In genomic region chr6:127250874-127251670, GRCm38 (mm10) we compare ENCODE assay signal across 9 mouse cellular contexts.
DNase-seq lines count a peak whose midpoint lies in the region; ATAC-seq and TF ChIP-seq lines count a peak whose summit lies in the region.
"Had no signal": no experiment of that assay in that cellular context is flagged by ENCODE, and none has a peak within 500 bp of the region (broad histone marks: within the 10 kb centered on the region; RNA-seq: fewer than 3 reads in every experiment).

No protein-coding gene starts in this region.

- no peak for TF ChIP-seq CTCF in forebrain, postnatal 0 days (IDR thresholded peaks at IDR 0.05; ENCODE audit: low read depth)

- peaks cover 2% of the 10 kb centered on the region for H3K9me3 ChIP-seq in forebrain, embryonic 10.5 days
- H3K9me3 ChIP-seq in forebrain, postnatal 0 days (ENCODE audit: low read length) = no peaks in the 10 kb centered on the region
- H3K9me3 ChIP-seq in midbrain, embryonic 10.5 days (replicated peaks) = no peaks in the 10 kb centered on the region
- no peaks in the 10 kb centered on the region for H3K9me3 ChIP-seq in midbrain, embryonic 14.5 days (ENCODE audit: control insufficient read depth, low read length)
- H3K9me3 ChIP-seq in limb, embryonic 10.5 days (replicated peaks) = no peaks in the 10 kb centered on the region
- no peaks in the 10 kb centered on the region for H3K9me3 ChIP-seq in neural tube, embryonic 15.5 days (replicated peaks)

- WGBS in forebrain, embryonic 10.5 days = 4% methylated on average over 11 of the region's 11 CpGs
- WGBS in forebrain, postnatal 0 days = 16% methylated on average over 11 of the region's 11 CpGs
- 11% methylated on average over 11 of the region's 11 CpGs for WGBS in midbrain, embryonic 10.5 days
- WGBS in midbrain, embryonic 14.5 days = 15% methylated on average over 11 of the region's 11 CpGs
- 11% methylated on average over 11 of the region's 11 CpGs for WGBS in limb, embryonic 10.5 days
- 10% methylated on average over 11 of the region's 11 CpGs for WGBS in neural tube, embryonic 15.5 days

- H3K9ac ChIP-seq in forebrain, postnatal 0 days = no peak overlapping the region
- H3K9ac ChIP-seq in midbrain, embryonic 14.5 days (replicated peaks; ENCODE audit: low read length) = no peak overlapping the region
- 0 out of 2 replicates have a peak overlapping the region, but pooled peaks have one; percentile 17 for H3K9ac ChIP-seq in neural tube, embryonic 15.5 days (replicated peaks)

- H3K36me3 ChIP-seq in forebrain, embryonic 10.5 days (replicated peaks) = no peaks in the 10 kb centered on the region
- no peaks in the 10 kb centered on the region for H3K36me3 ChIP-seq in forebrain, postnatal 0 days (ENCODE audit: insufficient read depth)
- no peaks in the 10 kb centered on the region for H3K36me3 ChIP-seq in midbrain, embryonic 10.5 days
- no peaks in the 10 kb centered on the region for H3K36me3 ChIP-seq in midbrain, embryonic 14.5 days (ENCODE audit: control insufficient read depth, insufficient read depth, low read length)
- no peaks in the 10 kb centered on the region for H3K36me3 ChIP-seq in limb, embryonic 10.5 days
- no peaks in the 10 kb centered on the region for H3K36me3 ChIP-seq in neural tube, embryonic 15.5 days

- ATAC-seq in forebrain, postnatal 0 days = no peak
- ATAC-seq in midbrain, embryonic 14.5 days (ENCODE audit: low FRiP score, low TSS enrichment) = no peak
- ATAC-seq in neural tube, embryonic 15.5 days (ENCODE audit: low FRiP score) = no peak

- peaks cover 49% of the 10 kb centered on the region for H3K27me3 ChIP-seq in forebrain, embryonic 10.5 days (ENCODE audit: poor library complexity, severe bottlenecking)
- no peaks in the 10 kb centered on the region for H3K27me3 ChIP-seq in forebrain, postnatal 0 days (ENCODE audit: insufficient read depth, low read length)
- H3K27me3 ChIP-seq in midbrain, embryonic 10.5 days (ENCODE audit: low read depth, poor library complexity, severe bottlenecking) = peaks cover 16% of the 10 kb centered on the region
- no peaks in the 10 kb centered on the region for H3K27me3 ChIP-seq in midbrain, embryonic 14.5 days (ENCODE audit: control insufficient read depth, insufficient read depth, low read length)
- no peaks in the 10 kb centered on the region for H3K27me3 ChIP-seq in limb, embryonic 10.5 days (ENCODE audit: low read depth, poor library complexity, severe bottlenecking)
- peaks cover 10% of the 10 kb centered on the region; the same call in 1 of the 2 replicates for H3K27me3 ChIP-seq in neural tube, embryonic 15.5 days (replicated peaks)

- DNase-seq in forebrain, embryonic 10.5 days (ENCODE audit: extremely low spot score, low spot score) = peak; percentile 41
- no peak for DNase-seq in forebrain, postnatal 0 days
- peak; percentile 31 for DNase-seq in midbrain, embryonic 10.5 days (ENCODE audit: low spot score)
- DNase-seq in midbrain, embryonic 14.5 days = no peak
- peak; percentile 78 for DNase-seq in limb, embryonic 10.5 days (ENCODE audit: low spot score)
- no peak for DNase-seq in layer of hippocampus, adult 9-11 months
- no peak for DNase-seq in Muller cell, postnatal 12 days (ENCODE audit: inconsistent ontology term)
- DNase-seq: gastrocnemius, postnatal 36 days had no signal

- peak overlapping the region; percentile 39 for H3K4me3 ChIP-seq in forebrain, embryonic 10.5 days
- H3K4me3 ChIP-seq in forebrain, postnatal 0 days (ENCODE audit: low read depth, low read length) = no peak overlapping the region
- peak overlapping the region; percentile 41 for H3K4me3 ChIP-seq in midbrain, embryonic 10.5 days
- no peak overlapping the region for H3K4me3 ChIP-seq in midbrain, embryonic 14.5 days (replicated peaks; ENCODE audit: low read depth, low read length)
- H3K4me3 ChIP-seq in limb, embryonic 10.5 days = peak overlapping the region; percentile 37
- H3K4me3 ChIP-seq in neural tube, embryonic 15.5 days (replicated peaks) = no peak overlapping the region

- H3K27ac ChIP-seq in forebrain, embryonic 10.5 days = peak overlapping the region; percentile 85
- no peak overlapping the region for H3K27ac ChIP-seq in forebrain, postnatal 0 days (ENCODE audit: low read depth, low read length)
- peak overlapping the region; percentile 81 for H3K27ac ChIP-seq in midbrain, embryonic 10.5 days (replicated peaks)
- H3K27ac ChIP-seq in midbrain, embryonic 14.5 days (replicated peaks; ENCODE audit: low read depth, low read length) = no peak overlapping the region
- peak overlapping the region; percentile 93 for H3K27ac ChIP-seq in limb, embryonic 10.5 days
- H3K27ac ChIP-seq in neural tube, embryonic 15.5 days (replicated peaks) = no peak overlapping the region; the same call in 1 of the 2 replicates

- H3K4me1 ChIP-seq in forebrain, embryonic 10.5 days = peaks cover 62% of the 10 kb centered on the region
- peaks cover 5% of the 10 kb centered on the region; the same call in 1 of the 2 replicates for H3K4me1 ChIP-seq in forebrain, postnatal 0 days (ENCODE audit: insufficient read depth)
- peaks cover 62% of the 10 kb centered on the region for H3K4me1 ChIP-seq in midbrain, embryonic 10.5 days
- H3K4me1 ChIP-seq in midbrain, embryonic 14.5 days (ENCODE audit: control insufficient read depth, insufficient read depth, low read length) = peaks cover 9% of the 10 kb centered on the region; the same call in 1 of the 2 replicates
- peaks cover 67% of the 10 kb centered on the region for H3K4me1 ChIP-seq in limb, embryonic 10.5 days
- H3K4me1 ChIP-seq in neural tube, embryonic 15.5 days = peaks cover 20% of the 10 kb centered on the region

- H3K4me2 ChIP-seq in forebrain, postnatal 0 days (ENCODE audit: low read depth) = no peak overlapping the region
- H3K4me2 ChIP-seq in midbrain, embryonic 14.5 days (ENCODE audit: low read length) = no peak overlapping the region
- H3K4me2 ChIP-seq in neural tube, embryonic 15.5 days = no peak overlapping the region

Comparison
In these comparisons a context has a peak if more than half of its experiments do, and no peak if none do; other contexts are left out.
1. DNase-seq: peak in forebrain, embryonic 10.5 days (single experiment), midbrain, embryonic 10.5 days (single experiment) and limb, embryonic 10.5 days (single experiment); none in forebrain, postnatal 0 days (single experiment), midbrain, embryonic 14.5 days (single experiment), layer of hippocampus, adult 9-11 months (single experiment) and Muller cell, postnatal 12 days (single experiment).
2. H3K27ac ChIP-seq: peak in forebrain, embryonic 10.5 days (single experiment), midbrain, embryonic 10.5 days (single experiment) and limb, embryonic 10.5 days (single experiment); none in forebrain, postnatal 0 days (single experiment), midbrain, embryonic 14.5 days (single experiment) and neural tube, embryonic 15.5 days (single experiment).
3. H3K4me3 ChIP-seq: peak in forebrain, embryonic 10.5 days (single experiment), midbrain, embryonic 10.5 days (single experiment) and limb, embryonic 10.5 days (single experiment); none in forebrain, postnatal 0 days (single experiment), midbrain, embryonic 14.5 days (single experiment) and neural tube, embryonic 15.5 days (single experiment).